Mouse (Mus musculus) embryo, embryonic 11.5 days (tissue): ENCODE results near the gene Acsl1.
"Not testable (repeated sequence)": the region's sequence is repeated elsewhere in the genome, so short reads cannot be mapped to it uniquely, and the experiment has no call there.

Experiments
- DNase-seq: peaks from one replicate; pipeline ENCODE4 v3.0.0-alpha.2; 2012; ENCODE audit warnings: low read depth, low spot score

Gene Acsl1

GRCm38 (mm10) chr8:46559428-46559827, 88.6 kb downstream of the Acsl1 start:
- no peak for DNase-seq

GRCm38 (mm10) chr8:46562333-46562732, 91.5 kb downstream of the Acsl1 start:
- no peak for DNase-seq

GRCm38 (mm10) chr8:46566914-46567529, 96.2 kb downstream of the Acsl1 start:
- no peak for DNase-seq

GRCm38 (mm10) chr8:46567946-46568345, 97.1 kb downstream of the Acsl1 start:
- no peak for DNase-seq

GRCm38 (mm10) chr8:46568942-46569341, 98.1 kb downstream of the Acsl1 start:
- DNase-seq: no peak

GRCm38 (mm10) chr8:46569659-46570441, 99.0 kb downstream of the Acsl1 start:
- DNase-seq: no peak

- no peak for DNase-seq
Measured at GRCm38 (mm10) chr8:46570673-46571072, 99.8 kb downstream of the Acsl1 start.

- DNase-seq: no peak
Measured at GRCm38 (mm10) chr8:46573446-46573845, 102.6 kb downstream of the Acsl1 start.

GRCm38 (mm10) chr8:46573964-46574363, 103.1 kb downstream of the Acsl1 start:
- no peak for DNase-seq

GRCm38 (mm10) chr8:46578794-46579193, 108.0 kb downstream of the Acsl1 start:
- DNase-seq: no peak

- not testable (repeated sequence) for DNase-seq
Measured at GRCm38 (mm10) chr8:46584328-46584727, 113.5 kb downstream of the Acsl1 start.

GRCm38 (mm10) chr8:46585576-46585975, 114.7 kb downstream of the Acsl1 start:
- DNase-seq: no peak
